Mouse (Mus musculus) forebrain, embryonic 14.5 days (tissue): ENCODE results near the gene Tymp. TPM values are rescaled to one million over a fixed set of nuclear protein-coding genes. Genes with fewer than 3 reads are reported as not detected.

Experiments
- ATAC-seq: fragments of 200-750 bp; cut with Nextera tagmentation; 2 replicates; pipeline ENCODE4 v1.8.0; 2017; ENCODE audit warnings: mild to moderate bottlenecking, moderate library complexity
- DNase-seq: peaks from one replicate; pipeline ENCODE4 v3.0.0-alpha.2; 2015; ENCODE audit warnings: low spot score
- H3K27ac ChIP-seq: fragments of 300-500 bp; sonication (generic); 2 replicates; pipeline ENCODE4 v1.5.1; 2014; ENCODE audit warnings: low read depth, mild to moderate bottlenecking, control low read depth, low read length, moderate library complexity
- H3K27me3 ChIP-seq: fragments of 300-500 bp; sonication (generic); replicated peaks from 2 replicates; pipeline ENCODE4 v1.6.1; 2014; ENCODE audit warnings: low read length, control low read depth, mixed read lengths; ENCODE audit not compliant: control insufficient read depth, insufficient read depth
- H3K36me3 ChIP-seq: fragments of 300-500 bp; sonication (generic); 2 replicates; pipeline ENCODE4 v1.6.1; 2014; ENCODE audit warnings: low read length, control low read depth; ENCODE audit not compliant: control insufficient read depth, insufficient read depth
- H3K4me1 ChIP-seq: fragments of 300-500 bp; sonication (generic); 2 replicates; pipeline ENCODE4 v1.6.1; 2014; ENCODE audit warnings: antibody characterized with exemption, low read length, control low read depth; ENCODE audit not compliant: control insufficient read depth, insufficient read depth
- H3K4me2 ChIP-seq: fragments of 300-500 bp; sonication (generic); 2 replicates; pipeline ENCODE4 v1.6.1; 2014; ENCODE audit warnings: mild to moderate bottlenecking, control low read depth, low read length
- H3K4me3 ChIP-seq: fragments of 300-500 bp; sonication (generic); 2 replicates; pipeline ENCODE4 v1.5.1; 2014; ENCODE audit warnings: low read depth, low read length, control low read depth
- H3K9ac ChIP-seq: fragments of 300-500 bp; sonication (generic); 2 replicates; pipeline ENCODE4 v1.6.1; 2014; ENCODE audit warnings: mild to moderate bottlenecking, low read length, control low read depth, moderate library complexity
- H3K9me3 ChIP-seq: fragments of 300-500 bp; sonication (generic); replicated peaks from 2 replicates; pipeline ENCODE4 v1.6.1; 2016; ENCODE audit warnings: low read length, control low read depth, mixed read lengths; ENCODE audit not compliant: control insufficient read depth
- WGBS: fragments of 180-500 bp; shearing (Covaris S2); extraction: QIAGEN DNeasy Blood & Tissue Kit; methylation state at CpG from one replicate; pipeline ENCODE4 v1.1.7; 2014; 5-methylcytosine and 5-hydroxymethylcytosine counted together
- polyA plus RNA-seq: library from polyadenylated mRNA; unstranded; fragments of >200 nt; fragmentation: Nextera tagmentation; extraction: Ambion mirVana; gene quantifications from 2 replicates; pipeline ENCODE4 v1.2.1, GENCODE M21; 2014

Gene Tymp
- polyA plus RNA-seq, 1 experiment from 2014 or later: 2.8 TPM

DNA sequence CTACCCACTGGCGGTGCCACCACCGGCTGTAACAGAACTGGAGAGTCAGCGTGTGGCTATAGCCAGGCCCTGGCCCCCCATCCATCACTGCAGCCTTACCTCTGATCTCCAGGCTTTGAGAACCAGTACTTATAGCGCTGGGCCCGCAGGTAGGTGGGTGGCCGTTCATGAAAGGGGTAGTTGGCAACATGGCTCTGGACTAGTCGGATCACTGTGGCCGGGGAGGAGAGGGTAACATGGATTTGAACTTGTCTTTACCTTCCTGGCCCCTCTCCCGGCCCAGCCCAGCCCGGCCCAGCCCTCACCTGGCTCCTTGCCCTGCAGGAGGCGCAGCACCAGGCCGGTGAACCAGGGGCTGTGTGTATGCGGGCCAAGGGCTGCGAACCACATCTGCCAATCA, 24.8 kb downstream of the Tymp start:
- ATAC-seq (no peak), DNase-seq (no peak)
- 97% methylated on average over 14 of the region's 14 CpGs for WGBS

DNA sequence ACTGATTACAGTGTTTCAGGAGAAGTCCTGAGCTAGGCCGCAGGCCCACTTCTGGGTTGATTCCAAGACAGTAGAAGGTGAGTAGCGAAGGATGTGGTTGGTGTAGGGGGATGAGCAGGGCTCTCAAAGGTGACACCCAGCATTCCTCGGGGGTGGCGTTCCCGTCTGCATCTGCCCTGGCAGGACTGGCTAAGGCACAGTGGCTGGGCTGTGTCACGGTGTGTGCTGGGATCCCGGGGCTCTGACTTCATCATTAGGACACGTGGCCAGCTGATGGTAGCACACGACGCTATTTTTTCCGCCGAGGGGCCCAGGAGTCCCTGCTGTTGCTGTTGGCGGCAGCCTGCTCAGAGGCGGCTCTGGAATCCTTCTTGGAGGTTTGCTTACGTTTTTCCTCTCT, 25.5 kb downstream of the Tymp start:
- DNase-seq: no peak
- Histone ChIP-seq H3K4me2 (no peak overlapping the region), H3K4me1 (peaks cover 7% of the 10 kb centered on the region), H3K36me3 (peaks cover 46% of the 10 kb centered on the region), H3K4me3 (no peak overlapping the region), H3K27me3 (no peaks in the 10 kb centered on the region), H3K9me3 (no peaks in the 10 kb centered on the region), H3K27ac (no peak overlapping the region), H3K9ac (no peak overlapping the region)
- WGBS: 92% methylated on average over 15 of the region's 15 CpGs
- no peak for ATAC-seq

More for the DNA sequence above, 24.8 kb downstream of the Tymp start:
- Histone ChIP-seq H3K27ac (no peak overlapping the region), H3K4me3 (no peak overlapping the region), H3K4me1 (peaks cover 8% of the 10 kb centered on the region), H3K4me2 (no peak overlapping the region), H3K36me3 (peaks cover 46% of the 10 kb centered on the region), H3K9me3 (no peaks in the 10 kb centered on the region), H3K27me3 (no peaks in the 10 kb centered on the region), H3K9ac (no peak overlapping the region)

GRCm38 (mm10) chr15:89350447-89350846, 26.4 kb downstream of the Tymp start:
- Histone ChIP-seq H3K36me3 (peaks cover 46% of the 10 kb centered on the region), H3K4me2 (no peak overlapping the region), H3K27me3 (no peaks in the 10 kb centered on the region), H3K4me1 (peaks cover 7% of the 10 kb centered on the region), H3K27ac (no peak overlapping the region), H3K4me3 (no peak overlapping the region), H3K9ac (no peak overlapping the region), H3K9me3 (no peaks in the 10 kb centered on the region)
- ATAC-seq: no peak
- DNase-seq: no peak
- WGBS: 86% methylated on average over 5 of the region's 5 CpGs

DNA sequence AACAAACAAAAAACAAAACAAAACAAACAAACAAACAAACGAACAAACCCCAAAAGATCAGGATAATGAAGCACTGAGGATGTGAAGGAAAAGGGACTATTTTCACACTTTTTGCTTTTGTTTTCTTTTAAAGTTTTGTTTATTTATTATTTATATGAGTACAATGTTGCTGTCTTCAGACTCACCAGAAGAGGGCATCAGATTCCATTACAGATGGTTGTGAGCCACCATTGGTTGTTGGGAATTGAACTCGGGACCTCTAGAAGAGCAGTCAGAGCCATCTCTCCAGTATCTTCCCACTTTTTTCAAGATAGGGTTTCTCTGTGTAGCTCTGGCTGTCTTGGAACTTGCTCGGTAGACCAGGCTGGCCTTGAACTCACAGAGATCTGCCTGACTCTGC, 33.5 kb downstream of the Tymp start:
- Histone ChIP-seq H3K27ac (no peak overlapping the region), H3K4me1 (no peaks in the 10 kb centered on the region), H3K4me3 (no peak overlapping the region), H3K9me3 (no peaks in the 10 kb centered on the region), H3K27me3 (no peaks in the 10 kb centered on the region), H3K9ac (no peak overlapping the region), H3K4me2 (no peak overlapping the region), H3K36me3 (no peaks in the 10 kb centered on the region)
- DNase-seq (no peak), ATAC-seq (no peak)
- WGBS: 84% methylated on average over 3 of the region's 3 CpGs

- no peak overlapping the region for H3K4me3 ChIP-seq
- H3K9ac ChIP-seq: no peak overlapping the region
- 36% methylated on average over 1 of the region's 1 CpGs for WGBS
- H3K9me3 ChIP-seq: no peaks in the 10 kb centered on the region
- no peaks in the 10 kb centered on the region for H3K4me1 ChIP-seq
- DNase-seq: no peak
- no peak overlapping the region for H3K4me2 ChIP-seq
- H3K36me3 ChIP-seq: no peaks in the 10 kb centered on the region
- H3K27ac ChIP-seq: no peak overlapping the region
- no peaks in the 10 kb centered on the region for H3K27me3 ChIP-seq
- no peak for ATAC-seq
These were observed 35.2 kb downstream of the Tymp start for GRCm38 (mm10) chr15:89341678-89342077.

- H3K4me2 ChIP-seq: no peak overlapping the region
- no peak overlapping the region for H3K27ac ChIP-seq
- no peak for ATAC-seq
- no peak overlapping the region for H3K9ac ChIP-seq
- H3K4me3 ChIP-seq: no peak overlapping the region
- DNase-seq: no peak
- no peaks in the 10 kb centered on the region for H3K27me3 ChIP-seq
- no peaks in the 10 kb centered on the region for H3K4me1 ChIP-seq
- 88% methylated on average over 3 of the region's 3 CpGs for WGBS
- H3K36me3 ChIP-seq: no peaks in the 10 kb centered on the region
- no peaks in the 10 kb centered on the region for H3K9me3 ChIP-seq
These were observed 36.7 kb downstream of the Tymp start for GRCm38 (mm10) chr15:89340136-89340535.

- 91% methylated on average over 2 of the region's 2 CpGs for WGBS
- Histone ChIP-seq H3K4me2 (no peak overlapping the region), H3K27ac (no peak overlapping the region), H3K4me3 (no peak overlapping the region), H3K27me3 (no peaks in the 10 kb centered on the region), H3K36me3 (no peaks in the 10 kb centered on the region), H3K9me3 (no peaks in the 10 kb centered on the region), H3K9ac (no peak overlapping the region), H3K4me1 (no peaks in the 10 kb centered on the region)
- DNase-seq: no peak
- ATAC-seq: no peak
These were observed 37.1 kb downstream of the Tymp start for GRCm38 (mm10) chr15:89339696-89340095.

DNA sequence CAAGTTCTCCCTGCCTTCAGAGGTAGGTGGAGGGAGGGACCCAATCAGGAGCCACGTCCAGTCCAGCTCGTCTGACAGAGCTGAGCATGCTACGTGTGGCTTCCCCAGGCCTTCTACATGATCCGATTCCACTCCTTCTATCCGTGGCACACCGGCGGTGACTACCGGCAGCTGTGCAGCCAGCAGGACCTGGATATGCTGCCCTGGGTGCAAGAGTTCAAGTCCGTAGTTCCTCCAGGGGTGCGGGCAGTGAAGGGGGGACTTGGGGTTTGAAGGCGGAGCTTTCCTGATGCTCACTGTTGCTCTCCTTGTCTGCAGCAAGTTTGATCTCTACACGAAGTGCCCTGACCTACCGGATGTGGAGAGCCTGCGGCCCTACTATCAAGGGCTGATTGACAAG, 40.4 kb downstream of the Tymp start:
- Histone ChIP-seq H3K4me3 (no peak overlapping the region), H3K4me1 (no peaks in the 10 kb centered on the region), H3K9me3 (no peaks in the 10 kb centered on the region), H3K4me2 (no peak overlapping the region), H3K9ac (no peak overlapping the region), H3K27ac (no peak overlapping the region), H3K36me3 (no peaks in the 10 kb centered on the region), H3K27me3 (no peaks in the 10 kb centered on the region)
- ATAC-seq (no peak), DNase-seq (no peak)
- WGBS: 87% methylated on average over 14 of the region's 14 CpGs

- Histone ChIP-seq H3K36me3 (no peaks in the 10 kb centered on the region), H3K9ac (no peak overlapping the region), H3K9me3 (no peaks in the 10 kb centered on the region), H3K4me2 (no peak overlapping the region), H3K4me3 (no peak overlapping the region), H3K27me3 (no peaks in the 10 kb centered on the region), H3K4me1 (no peaks in the 10 kb centered on the region), H3K27ac (no peak overlapping the region)
- ATAC-seq (no peak), DNase-seq (no peak)
- 86% methylated on average over 17 of the region's 17 CpGs for WGBS
These were observed 41.9 kb downstream of the Tymp start for GRCm38 (mm10) chr15:89334774-89335537.
